Mouse (Mus musculus) brain, adult 2 months (tissue): ENCODE measurements at regions not wholly inside any gene's neighbourhood (a gene's known extent, or its start where the extent isn't known, plus 50 kb on each side); places are given as distances from the start of the nearest gene placed in this dataset.
"Not testable (repeated sequence)": the region's sequence is repeated elsewhere in the genome, so short reads cannot be mapped to it uniquely, and the experiment has no call there.

ENCODE experiments used
- DNase-seq: peaks from one replicate; pipeline ENCODE4 v3.0.0; 2011; ENCODE audit warnings: low read depth, low spot score

- DNase-seq, result peak; percentile 63
Observed at GRCm38 (mm10) chr6:50821401-50822235, 167.4 kb upstream of the Npvf start.

DNA sequence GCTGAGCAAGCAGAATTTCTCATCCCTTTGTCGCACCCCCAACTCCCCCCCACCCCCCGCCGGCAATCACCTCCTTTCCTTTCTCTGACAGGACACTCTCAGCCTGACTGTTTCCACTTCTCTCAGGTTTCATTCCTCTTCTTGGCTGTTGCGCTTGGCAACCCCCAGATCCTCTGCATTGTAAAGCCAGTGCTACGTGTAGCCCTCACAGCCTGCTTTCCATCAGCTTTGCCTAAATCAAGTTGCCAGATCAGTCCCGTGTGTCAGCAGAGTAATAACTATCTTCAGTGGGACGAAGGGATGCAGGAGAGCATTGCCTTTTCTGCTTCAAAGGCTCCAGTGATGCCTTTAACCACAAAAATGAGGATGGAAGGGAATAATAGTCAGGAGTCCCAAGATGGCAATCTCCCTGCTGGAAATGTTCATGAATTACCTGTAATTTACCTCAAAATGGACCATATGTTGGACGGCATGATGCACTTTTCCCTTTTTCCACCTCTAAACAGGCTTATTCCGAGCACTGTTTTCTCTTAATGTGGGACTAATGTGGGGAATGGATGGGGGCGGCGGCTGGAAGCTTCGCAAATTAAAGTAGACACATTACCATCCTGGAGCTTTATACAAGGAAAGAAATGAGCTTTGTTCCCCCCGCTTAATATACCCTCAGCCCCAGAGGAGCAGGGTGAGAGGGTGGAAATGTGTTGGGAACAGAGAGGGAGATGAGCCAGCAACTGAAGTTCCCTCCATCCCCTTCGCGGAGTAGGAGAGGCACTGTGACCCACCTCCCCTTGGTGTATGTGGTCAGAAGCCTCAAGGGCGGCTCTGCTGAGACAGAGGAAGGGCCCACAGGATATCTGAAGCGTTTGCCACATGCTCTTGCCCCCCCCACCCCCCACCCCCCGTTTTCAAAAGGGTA lies 168.3 kb upstream of the Npvf start:
- no peak for DNase-seq

GRCm38 (mm10) chr6:50823220-50823910 lies 169.1 kb upstream of the Npvf start:
- no peak for DNase-seq

- DNase-seq, result no peak
Observed at GRCm38 (mm10) chr6:50824466-50824865, 170.2 kb upstream of the Npvf start.

GRCm38 (mm10) chr6:50831725-50832124 lies 177.5 kb upstream of the Npvf start:
- DNase-seq, result no peak

DNA sequence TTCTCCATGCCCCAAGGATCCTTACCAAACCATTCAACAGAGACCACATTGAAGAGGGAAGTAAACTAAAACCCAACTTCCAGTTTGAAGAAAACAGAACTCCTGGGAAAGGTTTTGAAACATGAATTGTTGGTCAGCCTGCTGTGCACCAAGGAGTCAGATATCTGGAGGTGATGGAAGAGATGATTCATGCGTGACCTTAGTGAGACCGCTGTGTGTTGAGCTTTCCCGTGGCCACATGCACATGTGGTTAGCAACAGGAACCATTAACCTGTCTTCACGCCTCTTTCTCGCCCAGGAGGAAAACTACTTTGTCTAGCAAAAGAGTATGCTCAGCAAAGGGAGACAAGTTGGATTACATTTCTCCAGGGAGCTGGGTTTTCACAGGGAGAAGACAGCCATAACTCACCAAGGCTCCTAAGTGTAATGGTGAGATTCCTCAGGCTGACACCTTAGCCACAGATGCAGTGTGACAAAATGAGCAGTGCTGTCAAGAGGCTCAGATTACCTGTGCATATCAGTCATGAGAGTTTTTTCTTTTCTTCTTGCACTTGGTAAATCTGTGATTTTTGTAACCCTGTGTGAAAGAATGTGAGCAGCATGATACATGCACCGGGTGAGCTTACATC lies 181.9 kb upstream of the Npvf start:
- DNase-seq, result no peak

- no peak for DNase-seq
Observed at GRCm38 (mm10) chr6:50840826-50841225, 186.6 kb upstream of the Npvf start.

- DNase-seq, result not testable (repeated sequence)
Observed at GRCm38 (mm10) chr6:50845246-50845645, 191.0 kb upstream of the Npvf start.

DNA sequence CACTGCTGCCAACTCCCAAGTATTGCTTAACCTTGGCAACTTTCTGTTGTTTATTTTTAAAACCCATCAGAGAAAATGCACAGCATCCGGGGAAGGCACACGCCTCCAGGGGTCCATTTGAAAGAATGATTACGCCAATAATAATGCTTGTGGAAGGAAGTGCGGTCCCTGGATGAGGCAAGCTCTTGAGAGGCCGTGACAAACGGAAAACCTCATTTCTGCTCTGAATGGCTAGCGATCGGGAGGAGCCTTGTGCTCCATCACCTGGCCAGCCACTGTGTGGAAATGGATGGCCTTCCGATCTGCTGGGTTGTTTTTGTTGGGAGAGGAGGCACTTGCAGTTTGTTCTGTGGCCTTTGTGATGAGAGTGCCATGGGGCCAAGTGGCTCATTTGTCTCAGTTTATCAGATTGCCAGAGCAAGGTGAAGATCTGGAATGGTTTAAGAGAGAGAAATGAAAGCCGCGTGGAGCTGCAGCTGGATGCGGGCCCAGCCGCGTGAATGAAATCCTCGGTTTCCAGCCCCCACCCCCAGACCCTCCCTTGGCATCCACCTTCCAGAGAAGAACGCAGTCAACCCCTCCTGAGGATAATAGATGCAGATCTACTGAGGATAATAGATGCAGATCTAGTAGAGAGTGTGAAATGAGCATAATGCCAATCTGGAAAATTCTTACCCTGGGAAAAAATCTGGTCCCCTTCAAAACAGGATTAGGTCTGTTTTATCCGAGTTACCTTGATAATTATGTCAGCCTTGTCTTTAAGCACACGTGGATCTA lies 192.7 kb upstream of the Npvf start:
- DNase-seq, result no peak

GRCm38 (mm10) chr6:50847548-50847947 lies 193.3 kb upstream of the Npvf start:
- no peak for DNase-seq

DNA sequence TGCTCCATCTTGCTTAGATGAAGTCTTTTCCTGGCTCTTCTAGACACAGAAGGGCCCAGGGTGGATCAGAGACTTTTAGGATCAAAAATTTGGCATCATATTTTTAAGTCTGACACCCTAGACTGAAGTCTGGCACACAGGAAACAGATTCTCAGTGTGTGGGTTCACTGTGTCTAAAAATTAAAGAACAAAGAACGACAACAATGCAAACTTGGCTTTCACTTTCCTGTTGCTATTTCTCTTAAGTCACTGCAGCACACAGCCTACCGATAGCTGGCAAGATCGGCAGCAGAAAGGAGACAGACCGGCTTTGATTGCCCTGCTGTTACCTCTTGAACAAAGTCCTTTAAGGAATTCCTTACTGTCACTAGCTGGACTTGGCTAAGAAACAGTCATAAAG lies 204.9 kb upstream of the Npvf start:
- DNase-seq, result peak; percentile 11

DNA sequence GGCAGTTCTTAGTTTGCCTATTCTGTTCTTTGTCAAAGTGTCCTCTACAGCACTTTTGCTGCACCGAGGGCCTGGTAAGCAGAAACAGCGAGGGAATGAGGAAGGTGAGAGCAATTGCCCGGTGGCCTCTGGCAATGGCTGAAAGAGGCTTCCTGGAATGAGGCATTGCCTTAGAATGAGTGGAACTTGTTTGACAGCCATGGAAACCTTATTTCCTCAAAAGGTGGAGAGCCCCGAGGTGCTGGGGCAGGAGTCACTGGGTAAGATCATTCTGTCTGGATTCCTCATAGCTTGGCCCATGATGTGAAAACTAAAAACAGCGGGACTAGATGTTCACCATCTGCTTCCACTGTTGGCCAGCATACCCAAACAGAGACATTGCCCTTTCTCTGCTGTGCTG lies 223.8 kb upstream of the Npvf start:
- no peak for DNase-seq

- DNase-seq, result no peak
Observed at GRCm38 (mm10) chr6:50882298-50882697, 228.1 kb upstream of the Npvf start.

GRCm38 (mm10) chr6:50882759-50883158 lies 228.5 kb upstream of the Npvf start:
- no peak for DNase-seq

DNA sequence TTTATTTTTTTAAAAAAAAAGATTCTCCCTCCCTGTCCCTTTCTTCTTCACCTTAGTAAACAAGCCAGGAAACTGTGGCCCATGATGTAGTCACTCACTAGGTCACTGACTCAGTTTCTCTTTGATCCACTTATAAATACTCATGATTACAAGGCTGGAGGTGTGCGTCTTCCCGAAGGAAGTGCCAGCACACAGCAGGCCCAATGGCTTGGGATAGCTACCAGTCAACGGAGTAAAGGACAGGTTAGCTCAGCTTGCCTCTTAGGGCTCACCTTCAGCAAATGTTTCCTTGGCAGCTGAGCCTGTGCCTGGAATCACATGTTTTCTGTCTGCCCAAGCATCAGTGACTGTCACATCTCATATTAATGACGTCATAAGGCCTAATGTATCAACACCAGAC lies 230.8 kb upstream of the Npvf start:
- no peak for DNase-seq

- DNase-seq, result peak; percentile 16
Observed at GRCm38 (mm10) chr6:50885771-50886360, 231.6 kb upstream of the Npvf start.

GRCm38 (mm10) chr6:50890370-50891204 lies 236.3 kb upstream of the Npvf start:
- DNase-seq, result peak; percentile 83

DNA sequence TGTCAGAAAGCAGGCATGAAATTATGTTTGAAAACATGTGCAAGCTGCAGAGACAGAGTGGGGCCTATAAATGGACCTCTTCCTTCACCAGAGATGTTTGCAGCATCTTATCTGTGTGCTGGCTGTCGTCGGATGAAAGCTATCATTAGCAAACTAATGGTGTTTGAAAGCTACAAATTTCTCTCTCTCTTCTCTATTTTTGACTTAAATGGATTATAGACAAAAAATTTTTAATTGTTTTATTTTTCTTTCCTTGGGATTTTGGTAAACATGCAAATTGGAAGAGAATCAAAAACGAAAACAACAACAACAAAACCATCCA lies 236.9 kb upstream of the Npvf start:
- DNase-seq, result no peak

DNA sequence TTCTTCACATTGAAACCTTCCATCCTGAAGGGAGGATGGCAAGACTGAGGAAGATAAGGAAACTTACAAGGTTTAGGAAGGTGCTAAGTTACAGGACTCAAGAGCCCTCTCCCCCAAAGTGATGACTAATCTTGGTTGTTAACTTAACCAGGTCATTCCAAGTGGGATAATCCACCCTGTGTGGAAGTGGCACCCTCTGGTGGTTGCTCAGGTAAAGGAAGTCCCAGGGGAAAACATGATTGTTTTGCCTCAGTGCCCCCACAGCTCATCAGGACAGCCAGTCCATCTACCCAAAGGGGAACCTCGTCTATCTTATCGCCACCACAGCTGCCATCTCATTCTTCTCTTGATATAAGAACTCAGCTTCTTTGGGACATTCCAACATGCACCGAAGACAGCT lies 244.6 kb upstream of the Npvf start:
- no peak for DNase-seq
